Mouse (Mus musculus) embryonic facial prominence, embryonic 14.5 days (tissue): Measurements from ENCODE around the gene Wasf1. TPM values are rescaled to one million over a fixed set of nuclear protein-coding genes. Genes with fewer than 3 reads are reported as not detected.

Experiments
- ATAC-seq: fragments of 200-750 bp; cut with Nextera tagmentation; 2 replicates; pipeline ENCODE4 v1.8.0; 2017; ENCODE audit warnings: low read depth, moderate number of reproducible peaks, moderate TSS enrichment
- DNase-seq: peaks from one replicate; pipeline ENCODE4 v3.0.0-alpha.2; 2015; ENCODE audit warnings: low spot score
- H3K27ac ChIP-seq: fragments of 300-500 bp; sonication (generic); replicated peaks from 2 replicates; pipeline ENCODE4 v1.5.1; 2014; ENCODE audit warnings: low read depth, mild to moderate bottlenecking, low read length, moderate library complexity
- H3K27me3 ChIP-seq: fragments of 300-500 bp; sonication (generic); replicated peaks from 2 replicates; pipeline ENCODE4 v1.6.1; 2014; ENCODE audit warnings: low read length; ENCODE audit not compliant: control insufficient read depth, insufficient read depth
- H3K36me3 ChIP-seq: fragments of 300-500 bp; sonication (generic); 2 replicates; pipeline ENCODE4 v1.6.1; 2014; ENCODE audit warnings: low read length, mixed read lengths; ENCODE audit not compliant: control insufficient read depth, insufficient read depth
- H3K4me1 ChIP-seq: fragments of 300-500 bp; sonication (generic); 2 replicates; pipeline ENCODE4 v1.6.1; 2014; ENCODE audit warnings: antibody characterized with exemption, low read length; ENCODE audit not compliant: control insufficient read depth, insufficient read depth
- H3K4me2 ChIP-seq: fragments of 300-500 bp; sonication (generic); 2 replicates; pipeline ENCODE4 v1.6.1; 2014; ENCODE audit warnings: low read depth, mild to moderate bottlenecking, low read length, moderate library complexity, mixed read lengths
- H3K4me3 ChIP-seq: fragments of 300-500 bp; sonication (generic); 2 replicates; pipeline ENCODE4 v1.5.1; 2014; ENCODE audit warnings: low read depth, mild to moderate bottlenecking, low read length
- H3K9ac ChIP-seq: fragments of 300-500 bp; sonication (generic); 2 replicates; pipeline ENCODE4 v1.6.1; 2014; ENCODE audit warnings: low read depth, mild to moderate bottlenecking, low read length, moderate library complexity, mixed read lengths
- H3K9me3 ChIP-seq: fragments of 300-500 bp; sonication (generic); 2 replicates; pipeline ENCODE4 v1.6.1; 2016; ENCODE audit warnings: low read length; ENCODE audit not compliant: control insufficient read depth
- WGBS: fragments of 180-500 bp; shearing (Covaris S2); extraction: QIAGEN DNeasy Blood & Tissue Kit; methylation state at CpG from one replicate; pipeline ENCODE4 v1.1.7; 2014; 5-methylcytosine and 5-hydroxymethylcytosine counted together
- polyA plus RNA-seq: library from polyadenylated mRNA; unstranded; fragments of >200 nt; fragmentation: Nextera tagmentation; extraction: Ambion mirVana; gene quantifications from 2 replicates; pipeline ENCODE4 v1.2.1, GENCODE M21; 2014

The Wasf1 gene
- polyA plus RNA-seq, 1 experiment from 2014 or later: 13.9 TPM

- 7% methylated on average over 16 of the region's 16 CpGs for WGBS
- H3K4me3 ChIP-seq: 0 out of 2 replicates have a peak overlapping the region, but pooled peaks have one; percentile 5
- no peaks in the 10 kb centered on the region for H3K9me3 ChIP-seq
- H3K9ac ChIP-seq: peak overlapping the region; percentile 7; the same call in 1 of the 2 replicates
- H3K4me2 ChIP-seq: peak overlapping the region; percentile 47
- H3K27ac ChIP-seq: no peak overlapping the region
- DNase-seq (peak; percentile 54), ATAC-seq (peak; percentile 74; the same call in 1 of the 2 replicates)
- 0 out of 2 replicates have a peak, but pooled peaks cover 7% of the 10 kb centered on the region for H3K4me1 ChIP-seq
- no peaks in the 10 kb centered on the region for H3K27me3 ChIP-seq
- H3K36me3 ChIP-seq: no peaks in the 10 kb centered on the region
Measured at GRCm38 (mm10) chr10:40969372-40970033, 86.2 kb downstream of the Wasf1 start.

DNA sequence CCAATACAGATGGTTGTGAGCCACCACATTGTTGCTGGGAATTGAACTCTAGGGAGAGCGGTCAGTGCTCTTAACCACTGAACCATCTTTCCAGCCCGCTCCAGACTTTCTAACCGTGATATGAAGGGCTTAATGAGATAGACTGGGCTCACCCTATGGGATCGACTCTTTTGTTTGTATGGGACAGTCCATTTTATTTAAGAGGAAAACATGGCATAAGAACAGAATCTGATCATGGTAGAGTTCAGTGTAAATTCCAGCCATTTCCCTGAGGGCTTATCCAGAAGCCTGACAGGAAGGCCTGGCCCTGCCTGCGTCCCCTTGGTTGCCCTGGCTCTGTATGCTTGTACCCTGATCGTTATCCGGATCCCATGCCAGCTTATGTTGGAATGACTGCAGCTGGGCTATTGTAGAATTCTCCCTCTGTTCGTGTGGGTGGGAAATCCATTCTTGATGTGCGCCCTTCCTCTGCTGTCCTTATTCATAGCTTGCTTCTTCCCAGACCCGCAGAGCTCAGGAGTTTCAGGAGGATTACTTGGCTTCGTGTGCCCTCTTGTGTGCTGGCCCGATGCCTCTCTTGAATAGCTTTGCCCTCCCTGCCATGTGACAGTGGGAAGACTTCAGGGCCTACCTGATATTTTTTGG lies 87.4 kb downstream of the Wasf1 start:
- Histone ChIP-seq H3K36me3 (no peaks in the 10 kb centered on the region), H3K9me3 (no peaks in the 10 kb centered on the region)
- WGBS: 72% methylated on average over 12 of the region's 12 CpGs

GRCm38 (mm10) chr10:40971256-40971655 lies 88.0 kb downstream of the Wasf1 start:
- ATAC-seq (no peak), DNase-seq (no peak)
- H3K9me3 ChIP-seq: no peaks in the 10 kb centered on the region
- H3K9ac ChIP-seq: no peak overlapping the region
- H3K4me3 ChIP-seq: no peak overlapping the region
- WGBS: 61% methylated on average over 5 of the region's 5 CpGs
- no peaks in the 10 kb centered on the region for H3K27me3 ChIP-seq
- H3K27ac ChIP-seq: no peak overlapping the region
- 0 out of 2 replicates have a peak, but pooled peaks cover 7% of the 10 kb centered on the region for H3K4me1 ChIP-seq
- H3K4me2 ChIP-seq: no peak overlapping the region
- H3K36me3 ChIP-seq: no peaks in the 10 kb centered on the region

More for the DNA sequence above, 87.4 kb downstream of the Wasf1 start:
- ATAC-seq: no peak
- no peak overlapping the region for H3K4me2 ChIP-seq
- 0 out of 2 replicates have a peak, but pooled peaks cover 7% of the 10 kb centered on the region for H3K4me1 ChIP-seq
- H3K27ac ChIP-seq: no peak overlapping the region
- H3K4me3 ChIP-seq: no peak overlapping the region
- DNase-seq: no peak
- H3K9ac ChIP-seq: no peak overlapping the region
- no peaks in the 10 kb centered on the region for H3K27me3 ChIP-seq

GRCm38 (mm10) chr10:40983761-40984160 lies 100.5 kb downstream of the Wasf1 start:
- DNase-seq (no peak), ATAC-seq (no peak)
- Histone ChIP-seq H3K4me2 (no peak overlapping the region), H3K27me3 (no peaks in the 10 kb centered on the region), H3K4me1 (no peaks in the 10 kb centered on the region), H3K36me3 (no peaks in the 10 kb centered on the region), H3K9me3 (no peaks in the 10 kb centered on the region), H3K4me3 (no peak overlapping the region), H3K27ac (no peak overlapping the region), H3K9ac (no peak overlapping the region)

- WGBS: 55% methylated on average over 3 of the region's 3 CpGs
- no peak for DNase-seq
Measured at GRCm38 (mm10) chr10:40984600-40984999, 101.3 kb downstream of the Wasf1 start.

GRCm38 (mm10) chr10:40985350-40985749 lies 102.1 kb downstream of the Wasf1 start:
- Histone ChIP-seq H3K9ac (no peak overlapping the region), H3K27me3 (no peaks in the 10 kb centered on the region), H3K4me1 (no peaks in the 10 kb centered on the region), H3K36me3 (no peaks in the 10 kb centered on the region), H3K4me3 (no peak overlapping the region), H3K27ac (no peak overlapping the region), H3K4me2 (no peak overlapping the region), H3K9me3 (no peaks in the 10 kb centered on the region)
- peak; percentile 20 for DNase-seq
- WGBS: 29% methylated on average over 4 of the region's 13 CpGs
- peak; percentile 37; the same call in 1 of the 2 replicates for ATAC-seq

More at GRCm38 (mm10) chr10:40984600-40984999, 101.3 kb downstream of the Wasf1 start:
- Histone ChIP-seq H3K27me3 (no peaks in the 10 kb centered on the region), H3K4me3 (no peak overlapping the region), H3K9ac (no peak overlapping the region), H3K4me2 (no peak overlapping the region), H3K36me3 (no peaks in the 10 kb centered on the region), H3K27ac (no peak overlapping the region), H3K4me1 (no peaks in the 10 kb centered on the region), H3K9me3 (no peaks in the 10 kb centered on the region)
- no peak for ATAC-seq

Other genes with a start within 250 kb of the Wasf1 start
- 1.7 TPM in 2 replicates for gene Mettl24, start 200.2 kb upstream of the Wasf1 start, polyA plus RNA-seq
- gene Cdc40, start 164 bp upstream of the Wasf1 start, polyA plus RNA-seq: 27.1 and 27.6 TPM in 2 replicates
- not detected in 2 replicates for gene Gpr6, start 188.8 kb downstream of the Wasf1 start, polyA plus RNA-seq